Mouse (Mus musculus) mammary gland, adult 2 months (tissue): ENCODE results near the gene BC055324. TPM values are rescaled to one million over a fixed set of nuclear protein-coding genes. Genes with fewer than 3 reads are reported as not detected.

Source experiments
- polyA plus RNA-seq: library from polyadenylated mRNA; depleted of rRNA; stranded (reverse); fragments of >200 nt; gene quantifications from 2 replicates; pipeline ENCODE4 v1.2.3, GENCODE M21; 2012; ENCODE audit warnings: low replicate concordance; rRNA removed

BC055324 gene
- polyA plus RNA-seq, result 0.63 and 1.6 TPM in 2 replicates

DNA sequence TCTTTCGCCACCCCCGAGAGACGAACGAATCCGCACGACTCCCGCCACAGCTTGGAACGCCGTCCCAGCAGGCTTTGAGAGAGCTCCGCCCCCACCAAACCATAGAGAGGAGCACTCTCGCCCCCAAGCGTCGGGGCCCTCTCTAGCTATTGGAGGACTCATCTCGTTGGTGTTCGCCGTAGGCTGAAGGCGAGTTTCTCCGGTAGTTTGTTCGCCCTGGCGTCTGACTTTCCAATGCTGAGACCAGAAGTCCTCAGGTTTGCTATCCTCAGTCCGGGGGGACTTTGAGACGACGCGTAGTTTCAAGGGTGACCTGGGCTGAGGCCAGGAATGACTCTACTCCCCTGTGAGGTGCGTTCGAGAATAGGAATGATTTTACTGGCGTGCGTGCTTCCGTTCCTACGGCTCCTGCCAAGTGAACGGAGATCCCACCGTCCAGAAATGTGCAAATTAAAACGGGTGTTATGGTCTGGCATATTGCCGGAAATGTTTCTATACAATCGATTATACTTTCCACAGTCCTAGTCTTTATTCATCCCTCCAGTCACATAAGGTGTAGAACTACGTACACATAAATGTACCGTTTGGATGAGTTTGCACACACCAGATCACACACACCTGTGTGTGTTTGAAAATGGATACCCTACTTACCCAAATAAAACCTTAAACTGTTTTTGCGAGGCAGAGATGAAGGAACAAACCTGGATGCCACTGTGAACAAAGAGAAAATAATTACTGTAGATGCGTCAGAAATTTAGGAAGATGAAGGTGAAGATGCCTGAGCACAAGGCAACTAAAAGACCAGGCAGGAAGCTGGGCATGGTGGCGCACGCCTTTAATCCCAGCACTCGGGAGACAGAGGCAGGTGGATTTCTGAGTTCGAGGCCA is at the start of gene BC055324, which contains the start of gene Mettl18:
BC055324 (minus strand) TSS at position 76 of the 888 bp plus-strand sequence.
Mettl18 (plus strand) TSS at position 169 of the 888 bp plus-strand sequence.

DNA sequence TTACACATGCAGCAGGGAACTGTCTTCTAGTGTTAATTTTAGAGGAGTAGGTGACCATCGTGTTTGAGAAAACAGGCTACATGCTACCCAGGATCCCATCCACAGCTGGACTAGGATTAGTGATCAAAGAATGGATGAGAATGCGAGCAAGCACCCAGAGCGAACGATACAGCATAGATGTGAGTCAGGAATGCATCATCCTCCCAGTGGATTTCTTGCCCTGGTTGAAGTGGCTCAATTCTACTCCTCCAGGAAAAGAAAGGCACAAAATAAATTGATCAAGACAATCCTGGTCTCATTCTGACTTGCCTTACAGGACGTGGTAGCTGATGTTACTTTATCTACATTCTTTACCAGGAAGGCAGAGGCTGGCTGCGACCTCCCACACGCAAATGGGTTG is 65.8 kb downstream of the BC055324 start, which contains the start of gene Scyl3:
Scyl3 (plus strand) TSS at position 255 of the 400 bp plus-strand sequence.

Other genes with a start within 250 kb of the BC055324 start
- 3.1 and 5.8 TPM in 2 replicates for gene Kifap3, start 215.2 kb downstream of the BC055324 start, polyA plus RNA-seq
- 7.3 and 10.1 TPM in 2 replicates for gene Scyl3, start 65.7 kb downstream of the BC055324 start, polyA plus RNA-seq
- 0.19 and 0.62 TPM in 2 replicates for gene Mettl18, start 93 bp upstream of the BC055324 start, polyA plus RNA-seq
- 0.65 and 0.92 TPM in 2 replicates for gene Sele, start 53.4 kb upstream of the BC055324 start, polyA plus RNA-seq
- 37.1 and 46.6 TPM in 2 replicates for gene Sell, start 67.2 kb upstream of the BC055324 start, polyA plus RNA-seq
- 3.7 and 6.9 TPM in 2 replicates for gene Selp, start 120.5 kb upstream of the BC055324 start, polyA plus RNA-seq
- gene F5, start 157.0 kb upstream of the BC055324 start, polyA plus RNA-seq, result 1.1 and 1.8 TPM in 2 replicates